Mouse (Mus musculus) heart, postnatal 10 days (tissue): ENCODE measurements around the gene Rfc3. TPM values are rescaled to one million over a fixed set of nuclear protein-coding genes. Genes with fewer than 3 reads are reported as not detected.
A peak's percentile ranks its signal among the peaks of the same experiment; 100 is the strongest.
"Not testable (repeated sequence)": the region's sequence is repeated elsewhere in the genome, so short reads cannot be mapped to it uniquely, and the experiment has no call there.

ENCODE experiments used
- DNase-seq, 2 experiments: peaks; one replicate each; pipeline ENCODE4 v3.0.0; 2021
- intact Hi-C: fragments of 180-260 bp; cut with DNase I; formaldehyde crosslinking; loops from one replicate; pipeline ENCODE4 v1.15.1; 2025
- total RNA-seq, 2 experiments: library from RNA; stranded (reverse); gene quantifications; 2 replicates each; pipeline ENCODE4 v1.2.3; 2021

Gene Rfc3
- total RNA-seq: 10 to 100 TPM in 1 of 2 experiments, 1 to 10 TPM in 1; 9.7 to 14.8 TPM

- intact Hi-C loops: no loop called here
- DNase-seq: peak; percentile 97 to 99
These were observed at the start of gene Rfc3 for GRCm38 (mm10) chr5:151650700-151651410. Gene Rfc3 (minus strand): TSS chr5:151651242.

GRCm38 (mm10) chr5:151693636-151694035 lies 42.6 kb upstream of the Rfc3 start:
- intact Hi-C loops, DNase-seq: not testable (repeated sequence)

GRCm38 (mm10) chr5:151686606-151687525 lies 35.8 kb upstream of the Rfc3 start:
- intact Hi-C loops: no loop called here
- peak; percentile 85 to 87 for DNase-seq

GRCm38 (mm10) chr5:151662207-151662606 lies 11.2 kb upstream of the Rfc3 start:
- DNase-seq: no peak
- intact Hi-C loops: no loop called here

GRCm38 (mm10) chr5:151651411-151651784 lies 356 bp upstream of the Rfc3 start:
- intact Hi-C loops: no loop called here
- no peak for DNase-seq

- DNase-seq: peak in 1 of 2 experiments; percentile 30
- intact Hi-C loops: no loop called here
These were observed 6.2 kb downstream of the Rfc3 start for GRCm38 (mm10) chr5:151644845-151645244.

GRCm38 (mm10) chr5:151642867-151643266 lies 8.2 kb downstream of the Rfc3 start:
- no peak for DNase-seq
- intact Hi-C loops: no loop called here

- no peak for DNase-seq
- intact Hi-C loops: no loop called here
These were observed 8.9 kb downstream of the Rfc3 start for GRCm38 (mm10) chr5:151642102-151642501.

- intact Hi-C loops: no loop called here
- DNase-seq: no peak
These were observed 45.1 kb downstream of the Rfc3 start, which contains the start of gene Vmn2r18 for GRCm38 (mm10) chr5:151605921-151606320. Gene Vmn2r18 (minus strand): TSS chr5:151606021.

- DNase-seq: no peak
- intact Hi-C loops: no loop called here
These were observed 49.3 kb downstream of the Rfc3 start for GRCm38 (mm10) chr5:151601696-151602095.

Other genes with a start within 250 kb of the Rfc3 start
- 1 to 10 TPM in 1 of 2 experiments, not detected in 1; 1.6 TPM for gene Gm42906, start 223.1 kb downstream of the Rfc3 start, total RNA-seq
- not detected for gene Vmn2r18, start 45.2 kb downstream of the Rfc3 start, total RNA-seq